Mouse (Mus musculus) olfactory bulb, adult 2 months (tissue): ENCODE measurements around the gene Gm10318. TPM values are rescaled to one million over a fixed set of nuclear protein-coding genes. Genes with fewer than 3 reads are reported as not detected.
A peak's percentile ranks its signal among the peaks of the same experiment; 100 is the strongest.

Experiments
- H3K27ac ChIP-seq: fragments of 200-500 bp; 2 replicates; pipeline ENCODE4 v1.5.1; 2012; ENCODE audit warnings: low read depth, low read length; ENCODE audit not compliant: insufficient read depth
- H3K4me1 ChIP-seq: fragments of 200-500 bp; 2 replicates; pipeline ENCODE4 v1.6.1; 2012; ENCODE audit warnings: low read length; ENCODE audit not compliant: control insufficient read depth, insufficient read depth
- H3K4me3 ChIP-seq: fragments of 200-500 bp; 2 replicates; pipeline ENCODE4 v1.5.1; 2012; ENCODE audit warnings: mild to moderate bottlenecking, low read depth, low read length, moderate library complexity; ENCODE audit not compliant: insufficient read depth
- CTCF ChIP-seq: fragments of 200-500 bp; IDR thresholded peaks from 2 replicates; pipeline ENCODE4 v1.5.1; 2012; ENCODE audit warnings: low read depth, mild to moderate bottlenecking, low read length, moderate library complexity; ENCODE audit not compliant: insufficient read depth
- POLR2A ChIP-seq: fragments of 200-500 bp; IDR thresholded peaks from 2 replicates; pipeline ENCODE4 v1.6.1; 2012; ENCODE audit warnings: mild to moderate bottlenecking, low read depth, low read length, moderate library complexity; ENCODE audit not compliant: insufficient read depth
- WGBS: fragments of 180-500 bp; shearing (Covaris S2); methylation state at CpG from one replicate; pipeline ENCODE4 v1.1.7; 2018; 5-methylcytosine and 5-hydroxymethylcytosine counted together
- polyA plus RNA-seq: library from polyadenylated mRNA; stranded (reverse); fragments of >200 nt; gene quantifications from 2 replicates; pipeline ENCODE4 v1.2.4, GENCODE M21; 2012; ENCODE audit warnings: low replicate concordance; ENCODE audit not compliant: missing spikeins, insufficient read depth, insufficient read length

Gene Gm10318
- polyA plus RNA-seq, 1 experiment = not detected

- Histone ChIP-seq H3K27ac (no peak overlapping the region), H3K4me1 (no peaks in the 10 kb centered on the region), H3K4me3 (no peak overlapping the region)
- WGBS = 85% methylated on average over 5 of the region's 5 CpGs
- TF ChIP-seq CTCF (no peak), POLR2A (no peak)
These were observed 29.9 kb downstream of the Gm10318 start for GRCm38 (mm10) chr10:77882553-77882952.

GRCm38 (mm10) chr10:77886007-77886747 lies 33.5 kb downstream of the Gm10318 start:
- Histone ChIP-seq H3K27ac (no peak overlapping the region), H3K4me3 (no peak overlapping the region), H3K4me1 (no peaks in the 10 kb centered on the region)
- TF ChIP-seq POLR2A = no peak
- TF ChIP-seq CTCF = no peak
- 62% methylated on average over 12 of the region's 12 CpGs for WGBS

GRCm38 (mm10) chr10:77890987-77891565 lies 38.4 kb downstream of the Gm10318 start:
- no peak overlapping the region for H3K4me3 ChIP-seq
- whole genome bisulfite sequencing = 76% methylated on average over 8 of the region's 8 CpGs
- 0 out of 2 replicates have a peak, but pooled peaks cover 4% of the 10 kb centered on the region for H3K4me1 ChIP-seq
- no peak for TF ChIP-seq POLR2A
- TF ChIP-seq CTCF = no peak
- no peak overlapping the region for H3K27ac ChIP-seq

GRCm38 (mm10) chr10:77895562-77895961 lies 42.9 kb downstream of the Gm10318 start:
- 0 out of 2 replicates have a peak, but pooled peaks cover 4% of the 10 kb centered on the region for H3K4me1 ChIP-seq
- H3K27ac ChIP-seq = no peak overlapping the region
- H3K4me3 ChIP-seq = no peak overlapping the region
- 77% methylated on average over 5 of the region's 5 CpGs for WGBS
- TF ChIP-seq CTCF (no peak), POLR2A (no peak)

- H3K4me3 ChIP-seq = no peak overlapping the region
- 71% methylated on average over 7 of the region's 7 CpGs for WGBS
- H3K4me1 ChIP-seq = peaks cover 14% of the 10 kb centered on the region
- H3K27ac ChIP-seq = no peak overlapping the region
- TF ChIP-seq POLR2A (no peak), CTCF (no peak)
These were observed 47.5 kb downstream of the Gm10318 start for GRCm38 (mm10) chr10:77900126-77900525.

GRCm38 (mm10) chr10:77900903-77901818 lies 48.5 kb downstream of the Gm10318 start:
- peak overlapping the region; percentile 53; the same call in 1 of the 2 replicates for H3K4me3 ChIP-seq
- TF ChIP-seq POLR2A (no peak), CTCF (no peak)
- H3K27ac ChIP-seq = no peak overlapping the region
- H3K4me1 ChIP-seq = peaks cover 14% of the 10 kb centered on the region
- WGBS = 89% methylated on average over 27 of the region's 27 CpGs

- 6% methylated on average over 14 of the region's 14 CpGs for WGBS
- Histone ChIP-seq H3K4me3 (peak overlapping the region; percentile 53), H3K4me1 (peaks cover 14% of the 10 kb centered on the region), H3K27ac (no peak overlapping the region)
- TF ChIP-seq POLR2A (no peak), CTCF (no peak)
These were observed 49.2 kb downstream of the Gm10318 start for GRCm38 (mm10) chr10:77901871-77902210.

GRCm38 (mm10) chr10:77902211-77902893 lies 49.7 kb downstream of the Gm10318 start, which contains the start of gene Lrrc3:
Lrrc3 (minus strand) TSS chr10:77902536.
- Histone ChIP-seq H3K27ac (no peak within 1 kb of the TSS), H3K4me1 (peaks cover 14% of the 10 kb centered on the region), H3K4me3 (peak within 1 kb of the TSS; percentile 53)
- 1% methylated on average over 41 of the region's 46 CpGs for WGBS
- TF ChIP-seq POLR2A (no peak), CTCF (no peak)
